Mouse (Mus musculus): Measurements from ENCODE around the gene Kctd20. TPM values are rescaled to one million over a fixed set of nuclear protein-coding genes. Genes with fewer than 3 reads are reported as not detected.
A peak's percentile ranks its signal among the peaks of the same experiment; 100 is the strongest.

Kctd20 gene
- polyA plus RNA-seq (2014; fragmentation: Nextera tagmentation; extraction: Ambion mirVana): 106 and 114 TPM in 2 replicates

DNA sequence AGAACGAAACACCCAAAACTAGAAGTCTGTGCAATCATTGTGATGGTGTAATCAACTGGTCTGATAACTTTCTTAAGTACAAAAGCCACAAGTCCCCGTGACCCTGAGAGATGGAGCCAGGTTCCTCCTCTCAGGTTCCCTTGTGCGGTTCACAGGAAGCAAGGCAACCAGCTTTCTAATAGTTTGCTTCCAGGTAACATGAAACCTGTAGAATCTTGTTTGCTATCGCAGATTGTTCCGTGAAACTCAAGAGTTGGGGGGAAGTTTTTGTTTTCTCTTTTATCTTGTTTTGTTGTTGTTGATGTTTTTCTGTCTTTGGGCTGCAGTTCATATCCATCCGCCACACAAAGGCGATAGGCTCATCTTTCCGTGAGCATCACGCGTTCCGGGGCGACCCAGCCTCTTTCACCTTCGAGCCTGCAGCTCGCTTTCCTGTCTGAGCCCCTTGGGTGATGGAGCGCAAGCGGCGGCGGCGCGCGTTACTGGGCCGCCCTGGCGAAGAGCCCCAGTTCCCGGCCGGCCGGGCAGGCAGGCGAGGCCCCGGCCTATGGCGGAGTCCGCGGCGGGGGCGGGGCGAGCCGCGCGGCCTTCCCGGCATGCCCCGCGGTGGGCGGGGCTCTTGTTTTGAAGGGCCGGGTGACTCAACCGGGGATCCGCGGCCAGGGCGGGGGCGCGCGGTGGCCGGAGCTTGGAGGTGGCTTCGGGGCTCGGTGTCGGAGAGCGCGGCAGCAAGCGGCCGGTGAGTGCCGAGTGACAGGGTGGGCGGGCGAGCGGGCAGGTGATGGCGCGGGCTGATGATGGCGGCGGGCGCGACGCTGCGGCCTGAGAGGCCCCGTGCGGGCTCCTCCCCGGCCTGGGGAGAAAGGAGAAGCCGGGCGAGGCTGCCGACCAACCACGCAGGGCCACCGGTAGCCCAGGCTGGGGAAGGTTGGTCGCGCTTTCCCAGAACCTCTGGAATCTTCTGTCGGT lies at the start of gene Kctd20:
Kctd20 (plus strand) TSS at position 120 of the 969 bp plus-strand sequence.
- WGBS: under 1% methylated on average over 69 of the region's 80 CpGs
- H3K9ac ChIP-seq (ENCODE audit: low read length): peak within 1 kb of the TSS; percentile 96

DNA sequence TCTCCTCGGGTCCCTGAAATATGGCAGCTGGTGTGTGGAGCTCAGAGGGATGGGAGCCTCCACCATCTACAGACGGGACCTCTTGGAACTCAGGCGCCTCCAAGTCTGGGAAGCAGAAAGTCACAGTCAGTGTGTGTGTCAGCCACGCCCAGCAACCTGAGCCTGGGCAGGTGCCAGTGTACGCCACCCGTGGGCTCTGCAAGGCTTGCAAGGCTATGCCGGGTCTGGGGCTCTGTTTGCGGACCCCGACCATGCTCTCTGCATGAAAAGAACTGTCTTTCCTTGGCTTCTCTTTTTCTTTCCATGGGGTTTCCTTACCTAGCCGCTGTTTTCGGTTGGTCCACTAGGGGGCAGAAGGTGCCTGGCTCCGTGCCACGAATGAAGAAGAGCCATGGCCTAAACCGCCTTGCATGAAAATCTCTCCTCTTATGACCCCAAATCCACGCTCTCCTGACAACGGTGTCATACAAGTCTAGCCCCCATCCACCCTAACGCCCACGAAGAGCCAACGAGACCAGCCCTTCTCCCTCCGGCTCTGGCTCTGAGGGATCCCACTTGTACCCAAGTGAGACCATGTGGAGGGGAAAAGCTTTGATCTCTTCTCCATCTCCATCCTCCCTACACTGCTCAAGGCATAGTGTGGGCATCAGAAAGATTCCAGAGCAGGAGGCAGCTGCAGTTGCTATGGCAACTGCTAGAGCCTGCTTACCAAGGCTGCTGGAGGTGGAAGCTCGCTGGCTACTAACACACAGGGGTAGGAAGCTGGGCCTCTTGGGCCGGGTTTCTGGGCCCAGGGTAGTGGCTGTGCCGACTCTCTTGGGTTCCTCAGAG lies 47.0 kb upstream of the Kctd20 start:
- Histone ChIP-seq H3K9me3 (ENCODE audit: control insufficient read depth, low read length) (no peaks in the 10 kb centered on the region), H3K36me3 (ENCODE audit: control insufficient read depth, insufficient read depth, low read length) (no peaks in the 10 kb centered on the region), H3K9ac (ENCODE audit: low read length) (no peak overlapping the region), H3K27ac (replicated peaks; ENCODE audit: low read depth, low read length) (no peak overlapping the region), H3K4me1 (ENCODE audit: control insufficient read depth, insufficient read depth, low read length) (0 out of 2 replicates have a peak, but pooled peaks cover 3% of the 10 kb centered on the region), H3K4me2 (ENCODE audit: low read depth, severe bottlenecking) (no peak overlapping the region), H3K27me3 (ENCODE audit: control insufficient read depth, insufficient read depth, low read length) (0 out of 2 replicates have a peak, but pooled peaks cover 6% of the 10 kb centered on the region), H3K4me3 (ENCODE audit: low read depth, low read length) (no peak overlapping the region)
- WGBS: 32% methylated on average over 23 of the region's 23 CpGs
- ATAC-seq (ENCODE audit: insufficient number of reproducible peaks, low FRiP score, low TSS enrichment, low read depth): no peak
- peak; percentile 83 for DNase-seq (ENCODE audit: low spot score)

More for the DNA sequence above, at the start of gene Kctd20:
- H3K36me3 ChIP-seq (ENCODE audit: control insufficient read depth, insufficient read depth, low read length): no peaks in the 10 kb centered on the region
- peak within 1 kb of the TSS; percentile 97 for H3K27ac ChIP-seq (replicated peaks; ENCODE audit: low read depth, low read length)
- ATAC-seq (ENCODE audit: insufficient number of reproducible peaks, low FRiP score, low TSS enrichment, low read depth): peak; percentile 91
- peaks cover 2% of the 10 kb centered on the region; the same call in 1 of the 2 replicates for H3K9me3 ChIP-seq (ENCODE audit: control insufficient read depth, low read length)
- DNase-seq (ENCODE audit: low spot score): peak; percentile 94
- peak within 1 kb of the TSS; percentile 55 for H3K4me2 ChIP-seq (ENCODE audit: low read depth, severe bottlenecking)
- H3K4me3 ChIP-seq (ENCODE audit: low read depth, low read length): peak within 1 kb of the TSS; percentile 62
- H3K27me3 ChIP-seq (ENCODE audit: control insufficient read depth, insufficient read depth, low read length): no peaks in the 10 kb centered on the region
- peaks cover 3% of the 10 kb centered on the region; the same call in 1 of the 2 replicates for H3K4me1 ChIP-seq (ENCODE audit: control insufficient read depth, insufficient read depth, low read length)

DNA sequence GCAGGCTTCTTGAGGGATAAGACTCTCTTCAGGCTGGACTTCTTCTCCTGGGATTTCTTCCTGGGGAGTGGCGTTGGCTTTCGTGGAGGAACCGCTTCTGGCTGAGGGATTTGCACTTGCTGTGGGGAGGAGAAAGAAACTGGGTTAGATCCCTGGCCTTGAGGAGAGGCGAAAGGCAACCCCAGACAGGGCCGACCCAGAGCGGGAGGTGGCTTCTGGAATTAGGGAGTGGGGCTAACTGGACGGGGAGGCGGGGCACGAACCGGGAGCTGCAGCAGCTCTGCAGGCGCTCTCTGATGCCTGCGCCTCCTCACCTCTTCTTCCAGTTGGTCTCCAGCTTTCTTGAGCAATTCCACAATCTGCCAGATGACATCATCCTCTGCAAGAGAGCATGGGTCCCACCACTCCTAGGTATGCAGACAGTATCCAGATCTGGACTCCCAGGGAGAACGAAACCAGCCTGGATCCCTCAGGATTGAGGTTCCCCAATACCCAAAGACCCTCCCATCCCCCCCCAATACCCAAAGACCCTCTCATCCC lies 46.3 kb upstream of the Kctd20 start:
- Histone ChIP-seq H3K9ac (ENCODE audit: low read length) (no peak overlapping the region), H3K27me3 (ENCODE audit: control insufficient read depth, insufficient read depth, low read length) (peaks cover 13% of the 10 kb centered on the region; the same call in 1 of the 2 replicates), H3K9me3 (ENCODE audit: control insufficient read depth, low read length) (no peaks in the 10 kb centered on the region), H3K4me1 (ENCODE audit: control insufficient read depth, insufficient read depth, low read length) (0 out of 2 replicates have a peak, but pooled peaks cover 3% of the 10 kb centered on the region), H3K4me3 (ENCODE audit: low read depth, low read length) (no peak overlapping the region), H3K4me2 (ENCODE audit: low read depth, severe bottlenecking) (no peak overlapping the region), H3K27ac (replicated peaks; ENCODE audit: low read depth, low read length) (no peak overlapping the region), H3K36me3 (ENCODE audit: control insufficient read depth, insufficient read depth, low read length) (no peaks in the 10 kb centered on the region)
- 65% methylated on average over 13 of the region's 13 CpGs for WGBS
- ATAC-seq (ENCODE audit: insufficient number of reproducible peaks, low FRiP score, low TSS enrichment, low read depth) (no peak), DNase-seq (ENCODE audit: low spot score) (no peak)

DNA sequence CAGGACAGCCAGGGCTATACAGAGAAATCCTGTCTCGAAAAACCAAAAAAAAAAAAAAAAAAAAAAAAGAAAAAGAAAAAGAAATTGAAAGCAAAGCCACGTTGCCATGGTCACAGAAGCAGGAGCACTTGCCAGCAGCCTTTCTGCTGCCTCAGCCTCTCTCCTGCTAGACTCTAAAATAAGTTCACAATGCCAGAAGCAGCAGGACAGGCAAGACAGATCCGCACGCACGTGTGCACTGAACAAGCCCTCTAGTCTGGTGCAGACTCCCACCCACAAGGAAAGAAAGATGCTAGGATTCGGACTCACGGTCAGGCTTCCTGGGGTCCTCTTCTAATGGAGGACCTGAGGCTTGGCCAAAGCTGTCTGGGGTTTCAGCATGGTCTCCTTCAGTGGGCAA lies 43.8 kb upstream of the Kctd20 start:
- no peak for DNase-seq (ENCODE audit: low spot score)

DNA sequence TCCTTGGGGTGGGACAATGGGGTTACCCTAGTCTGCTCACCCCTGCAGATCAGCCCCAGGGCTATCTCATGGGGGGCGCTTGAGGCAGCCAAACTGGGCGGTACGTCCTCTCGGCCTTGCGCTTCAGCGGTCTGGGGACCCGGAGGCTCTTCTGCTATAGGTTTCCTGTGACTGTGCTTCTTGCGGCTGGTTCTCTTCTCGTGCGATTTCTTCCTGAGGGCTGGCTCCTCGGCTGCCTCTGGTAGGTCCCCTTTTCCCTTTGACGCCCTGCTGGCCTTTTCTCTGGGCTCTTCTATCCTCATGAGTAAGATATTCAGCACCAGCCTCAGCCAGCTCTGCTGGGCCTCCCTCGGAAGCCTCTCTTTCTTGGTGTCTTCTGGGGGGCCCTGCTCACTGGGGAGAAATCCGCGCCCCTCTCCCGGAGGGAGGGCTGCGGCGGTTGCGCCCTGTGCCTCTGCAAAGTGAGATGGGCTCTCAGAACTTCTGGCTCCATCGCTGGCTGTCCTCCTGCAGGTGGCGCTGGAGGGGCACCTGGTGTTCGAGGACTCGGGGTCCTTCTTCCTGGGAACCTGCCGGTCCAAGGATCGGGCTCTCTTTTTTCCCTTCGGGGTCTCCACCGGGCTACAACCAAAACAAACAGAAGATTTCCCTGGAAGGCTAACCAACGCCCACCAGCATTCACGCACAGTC lies 42.4 kb upstream of the Kctd20 start:
- Histone ChIP-seq H3K4me2 (ENCODE audit: low read depth, severe bottlenecking) (peak overlapping the region; percentile 37), H3K4me1 (ENCODE audit: control insufficient read depth, insufficient read depth, low read length) (0 out of 2 replicates have a peak, but pooled peaks cover 3% of the 10 kb centered on the region), H3K36me3 (ENCODE audit: control insufficient read depth, insufficient read depth, low read length) (no peaks in the 10 kb centered on the region), H3K9ac (ENCODE audit: low read length) (peak overlapping the region; percentile 51; the same call in 1 of the 2 replicates), H3K27ac (replicated peaks; ENCODE audit: low read depth, low read length) (no peak overlapping the region; the same call in 1 of the 2 replicates), H3K9me3 (ENCODE audit: control insufficient read depth, low read length) (no peaks in the 10 kb centered on the region), H3K4me3 (ENCODE audit: low read depth, low read length) (peak overlapping the region; percentile 15), H3K27me3 (ENCODE audit: control insufficient read depth, insufficient read depth, low read length) (peaks cover 14% of the 10 kb centered on the region; the same call in 1 of the 2 replicates)
- 6% methylated on average over 29 of the region's 29 CpGs for WGBS
- DNase-seq (ENCODE audit: low spot score) (peak; percentile 83), ATAC-seq (ENCODE audit: insufficient number of reproducible peaks, low FRiP score, low TSS enrichment, low read depth) (no peak)

More for the DNA sequence above, 43.8 kb upstream of the Kctd20 start:
- WGBS: 88% methylated on average over 7 of the region's 7 CpGs
- no peak overlapping the region for H3K27ac ChIP-seq (replicated peaks; ENCODE audit: low read depth, low read length)
- no peak for ATAC-seq (ENCODE audit: insufficient number of reproducible peaks, low FRiP score, low TSS enrichment, low read depth)
- 0 out of 2 replicates have a peak, but pooled peaks cover 3% of the 10 kb centered on the region for H3K4me1 ChIP-seq (ENCODE audit: control insufficient read depth, insufficient read depth, low read length)
- H3K27me3 ChIP-seq (ENCODE audit: control insufficient read depth, insufficient read depth, low read length): peaks cover 14% of the 10 kb centered on the region; the same call in 1 of the 2 replicates
- H3K4me3 ChIP-seq (ENCODE audit: low read depth, low read length): no peak overlapping the region
- no peaks in the 10 kb centered on the region for H3K36me3 ChIP-seq (ENCODE audit: control insufficient read depth, insufficient read depth, low read length)
- H3K9ac ChIP-seq (ENCODE audit: low read length): no peak overlapping the region
- H3K4me2 ChIP-seq (ENCODE audit: low read depth, severe bottlenecking): no peak overlapping the region
- no peaks in the 10 kb centered on the region for H3K9me3 ChIP-seq (ENCODE audit: control insufficient read depth, low read length)

DNA sequence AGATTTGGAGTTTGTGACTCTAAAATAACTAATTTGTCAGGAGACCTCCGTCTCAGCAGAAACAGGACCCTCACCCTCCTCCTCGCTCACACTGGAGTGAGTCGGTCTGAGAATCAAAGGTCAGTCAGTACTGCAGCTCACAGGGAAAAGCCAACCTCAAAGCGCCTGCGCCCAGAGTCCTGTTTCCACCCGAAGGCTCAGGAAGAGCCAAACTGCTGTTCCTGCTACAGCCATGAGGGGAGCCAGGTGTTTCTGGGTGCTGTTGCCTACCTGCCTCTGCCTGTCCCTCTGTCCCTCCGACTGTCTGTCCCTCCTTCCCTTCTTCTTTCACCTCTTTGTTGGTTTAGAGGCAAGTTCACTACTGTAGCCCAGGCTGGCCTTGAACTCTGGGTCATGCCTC lies 41.6 kb upstream of the Kctd20 start:
- peak; percentile 26 for DNase-seq (ENCODE audit: low spot score)
- no peak for ATAC-seq (ENCODE audit: insufficient number of reproducible peaks, low FRiP score, low TSS enrichment, low read depth)
- Histone ChIP-seq H3K27ac (replicated peaks; ENCODE audit: low read depth, low read length) (no peak overlapping the region), H3K36me3 (ENCODE audit: control insufficient read depth, insufficient read depth, low read length) (no peaks in the 10 kb centered on the region), H3K4me3 (ENCODE audit: low read depth, low read length) (no peak overlapping the region), H3K4me2 (ENCODE audit: low read depth, severe bottlenecking) (no peak overlapping the region), H3K9ac (ENCODE audit: low read length) (no peak overlapping the region), H3K4me1 (ENCODE audit: control insufficient read depth, insufficient read depth, low read length) (0 out of 2 replicates have a peak, but pooled peaks cover 3% of the 10 kb centered on the region), H3K27me3 (ENCODE audit: control insufficient read depth, insufficient read depth, low read length) (peaks cover 14% of the 10 kb centered on the region; the same call in 1 of the 2 replicates), H3K9me3 (ENCODE audit: control insufficient read depth, low read length) (no peaks in the 10 kb centered on the region)
- 20% methylated on average over 7 of the region's 7 CpGs for WGBS

DNA sequence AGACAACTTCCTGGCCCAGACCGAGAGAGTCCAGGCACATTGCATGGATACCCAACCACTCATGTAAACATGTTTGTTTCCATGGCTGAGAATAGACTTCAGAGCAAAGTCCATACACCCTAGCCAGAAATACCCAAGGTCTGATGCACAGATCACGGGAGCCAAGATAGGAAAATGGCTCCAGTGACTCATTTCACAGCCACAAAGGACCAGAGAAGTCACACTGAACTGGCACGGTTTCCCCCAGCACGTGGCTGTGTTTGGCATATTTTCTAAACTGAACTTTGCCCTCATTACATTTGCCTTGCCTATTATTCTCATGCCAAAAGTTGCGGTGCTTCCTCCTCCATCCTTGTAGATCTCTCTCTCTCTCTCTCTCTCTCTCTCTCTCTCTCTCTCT lies 38.5 kb upstream of the Kctd20 start:
- WGBS: 87% methylated on average over 5 of the region's 5 CpGs
- ATAC-seq (ENCODE audit: insufficient number of reproducible peaks, low FRiP score, low TSS enrichment, low read depth) (no peak), DNase-seq (ENCODE audit: low spot score) (no peak)

More for the DNA sequence above, 38.5 kb upstream of the Kctd20 start:
- H3K9me3 ChIP-seq (ENCODE audit: control insufficient read depth, low read length): no peaks in the 10 kb centered on the region
- H3K27ac ChIP-seq (replicated peaks; ENCODE audit: low read depth, low read length): no peak overlapping the region
- no peak overlapping the region for H3K9ac ChIP-seq (ENCODE audit: low read length)
- 0 out of 2 replicates have a peak, but pooled peaks cover 3% of the 10 kb centered on the region for H3K4me1 ChIP-seq (ENCODE audit: control insufficient read depth, insufficient read depth, low read length)
- H3K27me3 ChIP-seq (ENCODE audit: control insufficient read depth, insufficient read depth, low read length): peaks cover 14% of the 10 kb centered on the region; the same call in 1 of the 2 replicates
- no peak overlapping the region for H3K4me3 ChIP-seq (ENCODE audit: low read depth, low read length)
- no peaks in the 10 kb centered on the region for H3K36me3 ChIP-seq (ENCODE audit: control insufficient read depth, insufficient read depth, low read length)
- H3K4me2 ChIP-seq (ENCODE audit: low read depth, severe bottlenecking): no peak overlapping the region
